10 mouse cellular contexts compared by ENCODE assay signal in genomic region chr4:138859245-138859644, GRCm38 (mm10). TPM values are rescaled to one million over a fixed set of nuclear protein-coding genes. Genes with fewer than 3 reads are reported as not detected.
A peak's percentile ranks its signal among the peaks of the same experiment; 100 is the strongest.
DNase-seq lines count a peak whose midpoint lies in the region; ATAC-seq and TF ChIP-seq lines count a peak whose summit lies in the region.
"Had no signal": no experiment of that assay in that cellular context is flagged by ENCODE, and none has a peak within 500 bp of the region (broad histone marks: within the 10 kb centered on the region; RNA-seq: fewer than 3 reads in every experiment).

No protein-coding gene starts in this region.

- no peaks in the 10 kb centered on the region for H3K36me3 ChIP-seq in thymus, adult 2 months (ENCODE audit: control insufficient read depth, insufficient read depth, low read length)
- no peaks in the 10 kb centered on the region for H3K36me3 ChIP-seq in hindbrain, embryonic 16.5 days (ENCODE audit: control insufficient read depth, insufficient read depth, low read length)

- H3K4me3 ChIP-seq in thymus, adult 2 months (ENCODE audit: control insufficient read depth, insufficient read depth, low read length): no peak overlapping the region
- H3K4me3 ChIP-seq in hindbrain, embryonic 16.5 days (ENCODE audit: low read length): peak overlapping the region; percentile 20

- no peaks in the 10 kb centered on the region; the same call in 1 of the 2 replicates for H3K27me3 ChIP-seq in thymus, adult 2 months (ENCODE audit: control insufficient read depth, insufficient read depth, low read length)
- no peaks in the 10 kb centered on the region for H3K27me3 ChIP-seq in hindbrain, embryonic 16.5 days (replicated peaks; ENCODE audit: control insufficient read depth, insufficient read depth, low read length)

- H3K4me1 ChIP-seq in thymus, adult 2 months (replicated peaks; ENCODE audit: control insufficient read depth, insufficient read depth, low read length): no peaks in the 10 kb centered on the region
- H3K4me1 ChIP-seq in hindbrain, embryonic 16.5 days (ENCODE audit: control insufficient read depth, insufficient read depth, low read depth, low read length): peaks cover 2% of the 10 kb centered on the region

- no peak for ATAC-seq in cerebellum, adult (ENCODE audit: insufficient number of reproducible peaks, low FRiP score, low TSS enrichment)
- ATAC-seq in hindbrain, embryonic 16.5 days: peak; percentile 46

- no peaks in the 10 kb centered on the region for H3K9me3 ChIP-seq in hindbrain, embryonic 16.5 days (ENCODE audit: control insufficient read depth, low read length)

- peak overlapping the region; percentile 24 for H3K9ac ChIP-seq in hindbrain, embryonic 16.5 days (ENCODE audit: low read depth, low read length)

- WGBS in thymus, adult 2 months: 40% methylated on average over 9 of the region's 9 CpGs
- WGBS in hindbrain, embryonic 16.5 days: 19% methylated on average over 9 of the region's 9 CpGs

- no peak overlapping the region for H3K27ac ChIP-seq in thymus, adult 2 months (ENCODE audit: control insufficient read depth, insufficient read depth, low read length)
- peak overlapping the region; percentile 51; the same call in 1 of the 2 replicates for H3K27ac ChIP-seq in hindbrain, embryonic 16.5 days (ENCODE audit: low read depth, low read length)

- H3K4me2 ChIP-seq in hindbrain, embryonic 16.5 days (ENCODE audit: low read length): peak overlapping the region; percentile 53

- no peak for TF ChIP-seq POLR2A in thymus, adult 2 months (IDR thresholded peaks at IDR 0.05; ENCODE audit: control insufficient read depth, extremely low read depth, insufficient read depth, low read length, poor library complexity)

- peak; percentile 9; the same call in 1 of the 2 replicates for TF ChIP-seq CTCF in thymus, adult 2 months (IDR thresholded peaks at IDR 0.05; ENCODE audit: borderline replicate concordance, control insufficient read depth, extremely low read depth, insufficient read depth, low read length, poor library complexity)

- peak; percentile 32 for DNase-seq in cerebellum, adult 11-12 months
- no peak for DNase-seq in thymus, adult 2 months
- no peak for DNase-seq in thymus, postnatal 10 days (ENCODE audit: low spot score in 2 of 2)
- peak; percentile 47 for DNase-seq in neural tube, embryonic 10.5 days (ENCODE audit: extremely low spot score, low spot score)
- no peak for DNase-seq in layer of hippocampus, postnatal 36 days
- no peak for DNase-seq in right cerebral cortex, adult 18-20 months

RNA-seq across cellular contexts. Expression of gene Pla2g5, which starts 4.0 kb away (rescaled TPM):
- 1.1 and 11.5 TPM in 2 replicates for polyA plus RNA-seq in thymus, adult 2 months (2012; rRNA removed)
- 0.27 and 0.38 TPM in 2 replicates for polyA plus RNA-seq in hindbrain, embryonic 16.5 days (2015; fragmentation: Nextera tagmentation; extraction: Ambion mirVana)
- under 1 TPM; 0.70 to 0.73 TPM for total RNA-seq in layer of hippocampus, postnatal 36 days (2021)

RNA-seq across cellular contexts. Expression of gene Gm13030, which starts 14.5 kb away (rescaled TPM):
- not detected in 2 replicates for polyA plus RNA-seq in thymus, adult 2 months (2012; rRNA removed)
- polyA plus RNA-seq in hindbrain, embryonic 16.5 days (2015; fragmentation: Nextera tagmentation; extraction: Ambion mirVana): not detected in 2 replicates
- not detected for total RNA-seq in layer of hippocampus, postnatal 36 days (2021)
- total RNA-seq: left cerebral cortex, postnatal 36 days had no signal
- polyA plus RNA-seq: C2C12 had no signal

RNA-seq across cellular contexts. Expression of gene Pla2g2e, which starts 18.5 kb away (rescaled TPM):
- polyA plus RNA-seq in thymus, adult 2 months (2012; rRNA removed): 1.1 and 1.6 TPM in 2 replicates
- not detected in 2 replicates for polyA plus RNA-seq in hindbrain, embryonic 16.5 days (2015; fragmentation: Nextera tagmentation; extraction: Ambion mirVana)
- not detected for total RNA-seq in layer of hippocampus, postnatal 36 days (2021)
- total RNA-seq: left cerebral cortex, postnatal 36 days had no signal

RNA-seq across cellular contexts. Expression of gene Otud3, which starts 54.5 kb away (rescaled TPM):
- polyA plus RNA-seq in thymus, adult 2 months (2012; rRNA removed): 8.9 and 9.5 TPM in 2 replicates
- polyA plus RNA-seq in hindbrain, embryonic 16.5 days (2015; fragmentation: Nextera tagmentation; extraction: Ambion mirVana): 2.4 and 3.1 TPM in 2 replicates
- total RNA-seq in layer of hippocampus, postnatal 36 days (2021): 10 to 100 TPM; 10.8 to 12.8 TPM

Comparison
In these comparisons a context has a peak if more than half of its experiments do, and no peak if none do; other contexts are left out.
1. DNase-seq: peak in cerebellum, adult 11-12 months (single experiment) and neural tube, embryonic 10.5 days (single experiment); none in thymus, adult 2 months (single experiment), thymus, postnatal 10 days (0 of 2), layer of hippocampus, postnatal 36 days (0 of 2) and right cerebral cortex, adult 18-20 months (single experiment).